Mouse (Mus musculus): ENCODE measurements around the gene Rfxank.

The Rfxank gene

GRCm38 (mm10) chr8:70110451-70110850 is 28.5 kb downstream of the Rfxank start:
- no peak for DNase-seq (ENCODE audit: low spot score in 2 of 2)

- DNase-seq (ENCODE audit: low spot score in 2 of 2) = no peak
Measured at GRCm38 (mm10) chr8:70104922-70105321, 34.0 kb downstream of the Rfxank start.

- DNase-seq (ENCODE audit: low spot score in 2 of 2) = peak; percentile 24 to 68
Measured at GRCm38 (mm10) chr8:70104506-70104905, 34.4 kb downstream of the Rfxank start.

- no peak for DNase-seq (ENCODE audit: low spot score in 2 of 2)
Measured at GRCm38 (mm10) chr8:70100241-70100640, 38.7 kb downstream of the Rfxank start.

GRCm38 (mm10) chr8:70099276-70099675 is 39.7 kb downstream of the Rfxank start:
- no peak for DNase-seq (ENCODE audit: low spot score in 2 of 2)

GRCm38 (mm10) chr8:70092786-70093185 is 46.2 kb downstream of the Rfxank start:
- no peak for DNase-seq (ENCODE audit: low spot score in 2 of 2)

- no peak for DNase-seq (ENCODE audit: low spot score in 2 of 2)
Measured at GRCm38 (mm10) chr8:70089296-70089960, 49.5 kb downstream of the Rfxank start.

GRCm38 (mm10) chr8:70087836-70088650 is 50.9 kb downstream of the Rfxank start:
- DNase-seq (ENCODE audit: low spot score in 2 of 2) = peak in 1 of 2 experiments; percentile 42

GRCm38 (mm10) chr8:70087237-70087636 is 51.7 kb downstream of the Rfxank start:
- DNase-seq (ENCODE audit: low spot score in 2 of 2) = no peak

- DNase-seq (ENCODE audit: low spot score in 2 of 2) = no peak
Measured at GRCm38 (mm10) chr8:70086151-70086550, 52.8 kb downstream of the Rfxank start.

GRCm38 (mm10) chr8:70084191-70085065 is 54.5 kb downstream of the Rfxank start:
- DNase-seq (ENCODE audit: low spot score in 2 of 2) = no peak

GRCm38 (mm10) chr8:70083285-70083684 is 55.7 kb downstream of the Rfxank start, which contains the start of gene Hapln4:
TSS of gene Hapln4 (plus strand) at chr8:70083457.
- peak in 1 of 2 experiments; percentile 40 for DNase-seq (ENCODE audit: low spot score in 2 of 2)

GRCm38 (mm10) chr8:70081976-70082375 is 57.0 kb downstream of the Rfxank start:
- DNase-seq (ENCODE audit: low spot score in 2 of 2) = no peak

All from spleen, postnatal 10 days (tissue).